Mouse (Mus musculus): Measurements from ENCODE around the gene Fam114a1.
A peak's percentile ranks its signal among the peaks of the same experiment; 100 is the strongest.

Gene Fam114a1

DNA sequence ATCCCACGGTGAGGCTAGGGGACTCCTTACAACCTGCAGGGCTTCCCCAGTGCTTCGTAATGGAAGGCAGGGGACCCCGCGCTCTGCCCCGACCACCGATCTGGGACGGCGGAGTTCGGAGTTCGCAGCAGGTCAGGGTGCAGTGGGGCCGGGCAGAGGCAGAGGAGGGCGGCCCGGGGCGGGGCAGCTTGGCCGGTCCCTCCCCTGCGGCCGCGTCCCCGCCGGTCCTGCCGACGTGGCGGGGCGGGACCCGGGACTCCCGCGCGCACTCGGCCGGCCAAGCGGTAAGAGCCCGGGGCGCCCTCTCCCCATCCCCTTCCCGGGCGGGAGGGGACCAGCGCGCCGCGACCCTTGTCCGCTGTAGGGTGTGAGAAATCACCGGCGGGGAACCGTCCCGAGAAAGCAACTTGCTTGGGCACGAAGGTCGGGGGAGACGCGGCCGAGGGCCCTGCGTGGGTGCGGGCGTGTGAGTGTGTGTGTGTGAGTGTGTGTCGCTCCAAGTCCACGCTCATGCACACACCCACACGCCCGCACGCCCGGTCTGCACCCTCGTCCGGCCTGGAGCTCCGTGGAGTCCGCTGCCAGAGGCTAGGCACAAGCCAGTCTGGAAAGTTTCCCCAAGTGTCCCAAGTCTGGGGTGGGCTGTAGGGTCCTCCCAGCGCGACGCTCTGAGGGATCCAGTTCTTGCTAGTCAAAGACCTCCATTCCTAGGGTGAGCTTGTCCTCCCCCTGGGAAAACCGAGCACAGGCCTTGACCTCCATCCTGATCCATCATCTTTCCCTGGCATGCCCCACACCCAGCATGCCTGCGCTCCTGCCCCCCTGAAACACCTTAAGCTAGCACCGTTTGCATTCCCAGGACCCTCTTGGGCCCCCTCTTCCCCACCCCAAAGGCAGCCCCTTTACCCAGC, at the start of gene Fam114a1:
TSS of gene Fam114a1 (plus strand) at position 211 of the 911 bp plus-strand sequence.
- peak; percentile 56 for DNase-seq

DNA sequence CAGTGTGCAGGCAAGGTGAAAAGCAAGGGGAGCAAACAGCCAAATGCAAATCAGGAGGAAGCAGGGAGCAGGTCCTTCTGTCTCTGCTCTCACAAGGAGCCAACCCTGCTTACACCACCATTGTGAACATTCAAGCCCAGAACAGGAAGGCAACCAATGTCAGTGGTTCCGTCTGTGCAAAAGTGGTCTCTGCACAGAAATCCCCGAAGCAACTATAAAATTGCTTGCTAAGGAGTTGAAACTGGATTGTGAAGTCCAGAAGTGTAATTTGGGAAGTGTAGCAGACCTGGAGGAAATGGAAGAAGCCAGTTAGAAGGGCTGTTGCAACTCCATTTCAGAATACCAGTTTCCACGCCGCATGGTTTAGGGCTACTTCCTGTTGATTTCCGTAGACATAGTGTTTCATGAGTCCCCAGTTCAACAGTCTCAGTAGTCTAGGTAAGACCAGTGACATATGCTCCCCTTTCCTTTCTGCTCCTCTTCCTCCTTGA, 46.9 kb upstream of the Fam114a1 start:
- DNase-seq = no peak

DNA sequence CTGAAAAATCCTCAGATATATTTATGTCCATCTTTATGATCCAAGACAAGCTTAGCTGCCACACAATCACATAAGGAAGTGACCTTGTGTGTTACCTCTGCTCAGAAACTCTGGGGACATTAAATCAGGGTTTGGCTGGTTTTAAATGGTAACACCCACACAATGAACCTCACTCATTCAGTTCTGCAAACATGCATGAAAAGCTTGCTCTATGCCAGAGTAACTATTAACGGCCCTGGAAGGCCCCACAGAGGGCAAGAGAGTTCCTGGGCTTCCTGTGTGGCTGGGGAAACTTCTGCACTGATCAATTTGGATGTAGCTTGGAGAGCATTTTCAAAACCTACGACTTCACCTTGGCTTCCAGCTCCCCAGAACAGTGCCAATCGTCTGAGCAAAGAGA, 37.7 kb upstream of the Fam114a1 start:
- DNase-seq = no peak

DNA sequence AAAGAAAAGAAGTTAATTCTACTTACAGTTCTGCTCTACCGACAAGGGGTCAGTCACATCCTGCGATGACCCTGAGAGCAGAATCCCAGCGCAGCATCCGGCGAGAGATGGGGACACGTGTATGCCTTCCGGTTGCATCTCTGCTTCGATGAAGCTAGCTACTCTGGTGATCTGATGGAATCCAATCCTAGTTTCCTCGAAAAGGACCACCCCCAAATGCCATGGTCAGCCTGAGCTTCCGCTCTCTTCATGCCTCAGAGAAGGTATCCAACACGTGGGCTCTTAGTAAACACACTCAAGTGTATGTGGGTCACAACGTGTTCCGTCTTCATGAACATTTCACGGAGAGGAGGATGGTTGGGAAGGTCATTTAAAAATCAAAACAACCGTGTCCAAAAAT, 37.1 kb upstream of the Fam114a1 start:
- no peak for DNase-seq

GRCm38 (mm10) chr5:64951486-64951885, 18.4 kb upstream of the Fam114a1 start:
- DNase-seq = no peak

GRCm38 (mm10) chr5:64954931-64955330, 14.9 kb upstream of the Fam114a1 start:
- no peak for DNase-seq

DNA sequence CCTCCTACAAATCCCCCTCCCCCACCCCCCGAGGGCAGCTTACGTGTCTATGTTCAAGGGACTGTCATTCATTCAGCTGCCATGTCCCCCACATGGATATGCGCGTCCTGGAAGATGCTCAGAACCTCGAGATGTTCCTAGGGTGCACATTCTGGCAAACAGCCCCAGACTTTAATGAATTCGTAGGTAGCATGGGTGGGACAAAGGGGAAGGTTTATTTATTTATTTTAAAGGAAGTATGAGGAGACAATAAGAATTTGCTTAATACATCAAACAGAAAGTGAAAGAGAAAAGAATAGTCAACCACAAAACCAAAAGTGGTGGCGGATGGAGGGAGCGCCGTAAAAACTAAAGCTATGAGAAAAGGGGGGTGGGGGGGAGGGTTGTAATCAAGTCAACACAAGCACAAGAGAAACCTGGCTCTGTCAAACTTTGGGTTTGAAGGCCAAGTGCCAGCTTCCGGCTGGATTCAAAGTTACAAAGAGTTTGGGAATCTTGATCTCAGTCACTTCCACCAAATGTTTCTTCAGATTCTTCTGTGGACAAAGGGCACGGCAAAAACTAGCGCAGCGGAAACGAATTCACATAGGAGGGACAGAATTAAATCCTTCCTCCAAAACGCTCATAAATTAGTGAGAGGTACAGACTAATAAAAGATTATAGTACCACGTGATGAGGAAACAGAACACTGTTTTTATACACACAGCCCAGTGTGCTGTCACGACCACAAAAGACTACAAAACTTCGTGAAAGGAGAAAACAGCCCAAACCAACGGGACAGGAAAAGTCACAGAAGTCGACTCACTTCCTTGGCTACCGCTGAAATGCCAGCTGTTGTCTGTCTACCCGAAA, 10.7 kb upstream of the Fam114a1 start:
- peak; percentile 50 for DNase-seq

DNA sequence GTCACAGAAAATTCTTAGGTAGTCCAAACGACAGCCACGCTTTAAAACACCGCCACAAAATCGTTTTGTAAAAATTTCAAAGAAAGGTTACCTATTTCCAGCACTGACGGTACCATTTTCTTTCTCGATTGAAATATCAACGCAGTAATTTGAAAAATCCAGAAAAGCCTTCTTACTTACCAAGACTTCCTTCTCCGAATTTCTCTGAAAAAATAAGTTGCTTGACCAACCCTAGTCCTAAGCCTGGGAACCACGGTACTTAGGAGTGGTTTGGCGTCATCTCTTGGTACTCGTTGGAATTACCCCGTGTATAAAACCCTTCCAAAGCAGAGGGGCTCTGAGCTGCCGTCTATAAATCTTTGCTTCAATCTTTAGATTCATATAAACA, 10.0 kb upstream of the Fam114a1 start, which contains the start of gene Tlr6:
TSS of gene Tlr6 (minus strand) at position 255 of the 388 bp plus-strand sequence.
- DNase-seq = peak; percentile 76

DNA sequence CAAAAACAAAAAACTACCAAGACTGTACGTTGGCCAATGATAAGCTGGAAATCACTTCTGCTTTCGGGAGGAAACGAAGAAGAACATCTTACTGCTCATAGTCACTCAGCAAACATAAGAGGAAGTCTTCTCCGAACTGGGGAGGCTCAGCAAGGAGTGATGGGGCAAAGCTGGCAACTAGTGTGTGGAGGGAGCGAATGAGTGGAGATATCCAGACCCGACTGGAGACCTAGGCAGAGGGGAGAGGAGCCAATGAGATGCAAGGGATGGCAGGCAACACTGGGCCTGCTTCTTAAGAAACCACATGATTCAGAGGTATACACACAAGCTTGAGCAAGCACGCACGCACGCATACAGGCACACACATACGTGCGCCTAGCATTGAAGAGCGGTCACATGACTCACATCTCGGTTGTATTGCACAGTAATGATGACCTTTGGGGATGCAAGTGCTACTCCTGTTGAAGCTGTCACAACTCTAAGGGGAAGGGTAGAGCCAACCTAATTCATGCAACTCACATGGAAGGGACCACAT, 8.9 kb upstream of the Fam114a1 start:
- peak; percentile 13 for DNase-seq

GRCm38 (mm10) chr5:64963271-64963670, 6.6 kb upstream of the Fam114a1 start:
- no peak for DNase-seq

DNA sequence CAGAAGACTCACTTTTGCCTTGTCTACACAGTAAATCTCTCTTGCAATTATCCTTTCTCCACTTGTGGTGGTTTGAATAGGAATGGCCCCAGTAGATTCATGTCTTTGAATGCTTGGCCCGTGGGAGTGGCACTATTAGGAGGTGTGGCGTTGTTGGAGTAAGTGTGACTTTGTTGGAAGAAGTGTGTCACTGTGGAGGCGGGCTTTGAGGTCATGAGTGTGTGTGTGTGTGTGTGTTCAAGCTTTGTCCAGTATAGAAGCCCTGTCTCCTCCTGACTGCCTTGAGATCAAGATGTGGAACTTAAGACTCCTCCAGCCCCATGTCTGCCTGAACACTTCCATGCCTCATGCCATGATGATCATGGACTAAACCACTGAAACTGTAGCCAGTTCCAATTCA, 6.1 kb upstream of the Fam114a1 start:
- no peak for DNase-seq

- peak; percentile 45 for DNase-seq
Observed at GRCm38 (mm10) chr5:64968961-64969860, 660 bp upstream of the Fam114a1 start.

- DNase-seq = no peak
Observed at GRCm38 (mm10) chr5:64975121-64975520, 5.2 kb downstream of the Fam114a1 start.

DNA sequence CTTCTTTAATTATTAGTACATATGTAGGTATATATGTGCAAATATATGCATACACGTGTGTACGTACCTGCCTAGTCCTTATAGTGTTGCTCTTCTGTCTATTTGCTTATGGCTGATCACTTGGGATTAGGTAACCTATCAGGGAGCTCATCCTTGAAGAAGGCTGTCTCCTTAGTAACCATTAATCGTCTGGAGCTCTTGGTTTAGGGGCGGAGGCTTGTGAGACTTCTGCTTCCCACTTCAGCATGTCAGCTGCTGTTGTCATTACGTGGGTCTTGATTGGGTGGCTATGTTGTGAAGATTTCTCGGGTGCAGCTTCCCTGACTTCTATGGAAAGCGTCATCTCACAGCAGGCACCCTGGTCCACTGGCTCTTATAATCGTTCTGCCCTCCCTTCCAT, 7.3 kb downstream of the Fam114a1 start:
- DNase-seq = no peak

DNA sequence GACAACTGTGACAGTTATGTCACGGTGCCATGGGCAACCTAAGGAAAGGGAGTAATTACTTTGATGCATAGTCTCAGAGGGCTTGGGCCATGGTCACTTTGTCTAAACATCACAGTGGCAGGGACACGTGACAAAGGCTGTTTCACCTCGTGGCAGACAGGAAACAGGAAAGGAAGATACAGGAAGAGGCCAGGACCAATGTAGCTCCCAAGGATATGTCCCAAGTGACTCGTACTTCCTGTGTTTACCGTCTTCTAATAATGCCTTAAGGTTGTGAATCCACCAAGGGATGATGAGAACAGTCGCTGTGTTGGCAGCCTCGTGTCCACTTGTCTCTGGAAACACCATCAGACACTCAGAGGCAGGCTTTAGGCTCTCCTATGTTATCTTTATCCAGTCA, 16.1 kb downstream of the Fam114a1 start:
- no peak for DNase-seq

DNA sequence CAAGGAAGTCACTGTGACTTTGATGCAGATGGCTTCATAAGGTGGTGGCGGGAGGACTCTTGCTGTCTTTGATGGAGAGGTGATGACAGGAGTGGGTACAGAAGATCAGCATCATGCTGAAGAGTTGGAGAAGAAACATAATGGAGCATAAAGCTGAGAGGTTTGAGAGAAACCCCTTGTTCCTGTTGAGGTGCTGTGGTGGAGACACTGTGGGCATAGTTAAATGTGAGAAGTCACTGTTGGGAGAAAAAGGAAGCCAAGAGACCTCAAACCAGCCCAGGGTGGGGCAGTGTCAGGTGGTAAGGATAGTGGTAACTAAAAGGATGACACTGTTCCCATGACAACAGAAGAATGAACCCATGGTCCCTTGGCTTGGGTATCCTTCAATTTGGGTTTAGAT, 20.1 kb downstream of the Fam114a1 start:
- DNase-seq = no peak

- DNase-seq = no peak
Observed at GRCm38 (mm10) chr5:64992540-64992939, 22.7 kb downstream of the Fam114a1 start.

DNA sequence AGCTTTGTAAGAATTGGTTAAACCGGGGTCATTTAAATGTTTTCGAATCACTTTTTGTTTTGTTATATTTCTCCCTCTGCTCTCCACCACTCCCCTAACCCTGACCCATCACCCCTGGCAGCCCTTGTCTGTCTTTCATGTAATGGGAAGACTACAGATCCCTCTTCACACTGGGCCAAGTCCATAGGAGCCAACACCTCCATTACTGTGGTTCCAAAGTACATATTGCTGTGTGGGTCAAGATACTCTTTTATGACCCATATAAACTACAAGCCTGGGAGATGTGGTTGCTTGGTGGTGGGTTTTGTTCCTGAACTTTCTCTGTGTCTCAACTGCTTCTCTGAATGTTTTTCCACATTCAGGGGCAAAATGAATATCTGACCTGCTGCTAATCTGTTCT, 25.5 kb downstream of the Fam114a1 start:
- no peak for DNase-seq

DNA sequence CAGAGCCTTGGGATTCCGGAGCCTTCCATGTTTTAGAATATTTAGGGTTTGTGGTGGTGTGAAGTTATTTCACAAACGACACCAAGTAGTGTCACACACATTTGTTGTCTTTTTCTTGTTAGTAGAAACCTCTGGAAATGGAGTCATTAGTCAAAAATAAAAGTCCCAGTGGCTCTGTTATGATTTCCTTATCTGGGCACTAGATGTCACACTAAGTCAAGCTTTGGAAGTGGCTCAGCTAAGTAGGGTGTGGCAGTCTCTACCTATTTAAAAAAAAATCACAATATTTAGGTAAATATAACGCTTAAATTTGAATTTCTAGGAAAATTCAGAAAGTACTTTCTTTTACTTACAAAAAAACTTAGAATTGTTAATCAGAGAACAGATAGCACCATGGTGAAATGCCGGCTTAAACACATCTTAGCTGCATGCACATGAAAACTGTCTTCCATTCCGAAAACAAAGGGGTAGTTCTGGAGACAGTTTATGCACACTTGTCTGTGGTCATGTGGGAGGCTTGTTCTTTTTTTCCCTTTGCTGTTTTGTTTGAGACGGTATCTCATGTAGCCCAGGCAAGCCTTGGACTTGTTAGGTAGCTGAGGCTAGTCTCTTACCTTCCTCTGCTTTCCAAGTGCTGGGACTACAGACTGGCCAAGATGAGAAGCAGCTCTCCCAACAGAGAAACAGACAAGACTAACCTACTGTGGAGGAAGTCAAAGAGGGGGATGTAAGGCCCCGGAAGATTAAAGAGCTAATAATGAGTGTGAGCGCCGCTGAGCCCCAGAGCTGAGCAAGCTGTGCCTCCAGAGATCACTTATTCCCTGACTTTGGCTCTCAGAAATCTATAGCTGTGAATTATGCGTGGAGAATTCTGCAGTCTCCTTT, 33.3 kb downstream of the Fam114a1 start:
- no peak for DNase-seq

GRCm38 (mm10) chr5:65003946-65004535, 34.2 kb downstream of the Fam114a1 start:
- no peak for DNase-seq

DNA sequence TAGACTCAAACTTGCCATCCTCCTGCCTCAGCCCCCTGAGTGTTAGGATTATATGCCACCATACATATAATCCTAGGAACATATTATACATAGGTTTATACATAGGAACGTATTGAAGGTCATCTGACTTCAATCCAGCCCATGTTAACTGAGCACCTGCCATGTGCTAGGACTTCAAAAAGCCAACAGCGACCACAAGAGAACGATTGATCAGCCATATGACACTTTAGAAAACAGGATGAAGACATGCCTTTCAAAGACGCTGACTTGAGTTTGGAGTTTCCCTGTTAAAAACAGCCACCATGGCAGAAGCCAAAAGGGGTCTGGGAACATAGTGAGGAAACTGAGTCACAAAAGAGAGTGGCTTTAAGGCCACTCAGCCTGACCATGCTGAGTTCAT, 35.4 kb downstream of the Fam114a1 start:
- DNase-seq = no peak

Data from thymus, postnatal 4 days (tissue).